Mouse (Mus musculus): ENCODE data around the gene Rprd1b.

The Rprd1b gene

DNA sequence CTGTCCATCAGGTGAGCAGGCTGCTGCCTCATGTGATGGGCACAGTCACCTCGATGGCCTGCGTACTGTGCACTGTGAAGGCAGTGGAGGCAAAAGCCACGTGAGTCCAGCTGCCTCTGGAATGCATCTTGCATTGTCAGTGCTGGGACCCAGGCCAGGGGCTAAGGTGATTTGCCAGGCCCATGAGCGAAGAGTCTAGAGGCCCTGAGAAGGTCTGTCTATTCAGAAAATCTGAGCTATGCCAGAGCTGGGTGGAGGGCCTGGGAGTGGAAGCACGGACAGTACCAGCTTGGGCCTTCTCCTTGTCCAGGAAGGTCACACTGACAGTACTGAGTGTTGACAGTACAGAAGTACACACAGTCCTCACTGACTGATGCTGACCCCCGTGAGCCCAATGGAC lies 94.5 kb downstream of the Rprd1b start:
- DNase-seq (ENCODE audit: low spot score in 2 of 2): no peak

DNA sequence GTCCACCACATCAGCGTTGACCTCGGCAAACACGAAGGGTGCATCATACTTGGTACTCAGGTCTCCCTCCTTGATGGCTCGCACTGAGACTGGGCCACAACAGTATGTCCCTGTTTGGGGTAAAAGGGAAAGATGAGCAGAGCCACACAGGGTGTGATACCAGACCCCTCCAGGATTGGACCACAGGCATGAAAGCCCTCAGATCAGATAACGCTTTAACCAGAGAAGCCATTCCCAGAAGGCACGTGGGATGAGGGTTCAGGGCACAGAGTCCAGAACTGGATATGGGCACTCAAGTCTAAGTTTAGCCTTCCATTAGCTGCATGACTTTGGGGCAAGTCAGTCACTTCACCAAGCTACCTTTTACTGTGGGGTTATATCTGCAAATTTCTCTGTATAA lies 98.9 kb downstream of the Rprd1b start:
- no peak for DNase-seq (ENCODE audit: low spot score in 2 of 2)

DNA sequence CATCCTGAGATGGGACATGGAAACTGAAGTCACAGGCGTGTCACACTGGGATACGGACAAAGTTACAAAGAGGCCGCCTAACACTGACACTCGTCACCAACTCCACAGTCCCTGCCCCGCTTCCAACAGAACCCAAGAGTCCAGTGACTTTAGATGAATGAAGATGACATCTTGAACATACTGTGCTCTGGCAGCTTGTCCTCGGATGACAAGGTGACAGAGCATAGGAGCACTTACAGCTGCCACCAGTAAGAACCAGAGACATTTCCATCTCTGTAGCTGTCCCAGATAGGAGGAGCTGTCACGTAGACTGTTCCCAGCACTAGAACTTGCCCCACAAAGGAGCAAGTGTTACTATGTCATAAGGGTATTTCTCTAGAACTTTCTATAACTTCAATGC lies 99.6 kb downstream of the Rprd1b start:
- DNase-seq (ENCODE audit: low spot score in 2 of 2): no peak

DNA sequence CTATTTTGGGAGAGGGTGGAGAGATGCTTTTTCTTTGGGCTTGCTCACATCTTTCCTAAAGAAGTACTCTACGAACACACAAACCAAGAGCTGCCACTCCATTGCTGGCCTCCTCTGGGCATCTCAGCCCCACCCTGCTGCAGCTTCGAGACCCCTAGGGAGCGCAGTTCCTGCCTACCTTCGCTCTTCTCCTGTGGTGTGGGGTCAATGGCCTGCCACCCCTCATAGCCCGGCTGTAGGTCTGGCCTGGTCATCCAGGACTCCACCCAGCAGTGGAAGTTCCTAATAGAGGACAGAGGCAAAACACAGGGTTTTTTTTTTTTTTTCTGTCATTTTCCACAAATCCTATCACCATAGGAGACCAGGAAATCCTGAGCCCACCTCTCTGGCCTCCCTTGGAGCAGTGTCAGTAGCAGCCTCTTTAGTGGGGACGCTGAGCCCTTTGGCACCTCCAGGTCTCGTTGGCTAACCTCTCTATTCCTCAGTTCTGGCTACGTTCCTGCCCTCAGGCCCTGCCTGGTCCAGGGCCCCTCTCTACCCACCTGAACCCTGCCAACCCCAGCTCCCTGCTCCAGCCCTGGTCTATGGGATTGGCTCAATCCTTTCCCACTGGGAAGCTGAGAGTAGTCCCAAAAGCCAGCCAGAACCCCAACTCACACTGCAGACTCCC lies 100.3 kb downstream of the Rprd1b start:
- no peak for DNase-seq (ENCODE audit: low spot score in 2 of 2)

DNA sequence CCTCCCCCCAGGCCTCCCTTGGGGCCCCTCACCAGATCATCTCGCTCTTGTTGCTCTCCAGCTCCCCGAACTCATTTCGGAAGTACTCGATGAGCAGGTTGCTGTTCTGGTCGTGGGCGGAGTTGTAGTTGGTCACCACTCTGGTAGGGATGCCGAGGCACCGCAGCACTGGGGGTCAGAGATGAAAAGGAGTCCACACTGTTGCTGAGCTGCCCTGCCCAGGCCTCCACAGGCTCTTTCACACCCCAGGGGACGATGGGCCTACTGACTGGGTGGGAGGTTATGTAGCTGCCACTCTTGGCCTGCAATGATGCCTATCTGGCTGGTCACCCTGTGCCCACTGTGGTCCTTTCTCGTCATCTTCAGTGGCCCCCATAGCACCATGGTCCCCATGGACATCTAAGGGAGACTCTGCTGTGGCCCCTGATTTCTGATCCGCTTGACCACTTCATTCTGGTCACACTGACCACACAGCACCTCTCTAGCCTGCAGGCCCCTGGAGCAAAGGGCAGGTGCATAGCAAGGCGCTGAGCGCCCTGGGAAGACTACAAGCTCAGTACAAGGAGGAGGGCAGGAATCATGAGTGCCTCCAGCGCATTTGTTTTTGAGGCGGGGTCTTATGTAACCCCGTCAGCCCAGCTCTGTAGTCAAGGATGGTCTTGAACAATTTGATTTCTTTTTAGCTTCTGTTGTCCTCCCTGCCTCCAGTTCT lies 101.2 kb downstream of the Rprd1b start:
- DNase-seq (ENCODE audit: low spot score in 2 of 2): no peak

DNA sequence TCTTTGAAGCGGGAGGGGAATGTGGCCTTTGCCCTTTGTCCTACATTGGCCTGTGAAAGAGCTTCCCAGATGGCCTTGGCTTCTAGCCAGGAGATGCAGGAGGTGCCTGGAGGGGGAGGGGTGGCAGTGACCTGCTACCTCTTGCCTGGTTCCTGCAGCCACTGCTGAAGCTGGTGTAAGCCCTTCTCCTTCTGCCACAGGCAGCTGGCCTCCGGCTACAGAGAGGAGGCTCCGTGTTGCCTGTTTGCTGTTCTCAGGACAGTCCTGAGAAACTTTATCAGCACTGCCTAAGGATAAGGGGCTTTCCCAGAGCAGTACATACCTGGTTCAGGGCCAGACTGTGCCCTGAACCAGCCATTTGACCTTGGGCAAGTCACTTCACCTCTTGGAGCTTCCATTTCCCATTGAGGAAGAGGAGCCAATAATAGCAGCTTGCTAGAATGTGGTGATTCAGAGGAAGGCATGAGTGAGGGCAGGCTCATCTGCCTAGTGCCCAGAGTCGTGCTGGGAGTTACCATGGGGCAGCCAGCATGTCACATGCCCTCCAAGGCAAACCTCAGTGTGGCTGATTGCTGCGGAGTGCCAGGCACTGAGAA lies 102.2 kb downstream of the Rprd1b start:
- DNase-seq (ENCODE audit: low spot score in 2 of 2): no peak

DNA sequence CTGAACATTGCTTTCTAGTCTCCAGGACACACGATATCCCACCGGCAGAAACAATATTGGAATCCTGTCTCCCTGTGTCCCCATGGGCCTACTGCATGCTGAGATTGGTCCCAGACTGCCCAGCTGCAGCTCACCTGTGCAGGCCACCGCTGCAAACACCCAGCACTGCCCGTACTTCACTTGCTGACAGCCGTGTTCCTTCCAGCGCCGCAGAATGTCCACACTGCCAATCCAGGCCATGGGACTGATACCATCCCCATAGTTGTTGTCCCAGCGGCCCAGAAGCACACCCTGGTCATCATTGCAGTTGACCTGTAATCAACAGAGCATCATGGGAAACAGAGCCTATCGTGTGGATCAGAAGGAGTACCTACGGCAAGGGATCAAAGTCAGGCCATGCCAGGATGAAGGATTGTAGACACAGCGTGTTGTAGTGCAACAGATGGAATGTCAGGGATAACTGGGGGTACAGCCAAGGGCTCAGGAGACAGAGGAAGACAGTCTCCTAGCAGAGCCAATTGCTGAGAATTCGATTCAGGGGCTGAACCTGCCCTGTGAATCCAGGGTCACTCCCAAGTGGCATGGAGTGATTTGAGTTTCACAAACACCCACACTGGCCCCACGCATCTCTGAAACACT lies 103.0 kb downstream of the Rprd1b start:
- no peak for DNase-seq (ENCODE audit: low spot score in 2 of 2)

DNA sequence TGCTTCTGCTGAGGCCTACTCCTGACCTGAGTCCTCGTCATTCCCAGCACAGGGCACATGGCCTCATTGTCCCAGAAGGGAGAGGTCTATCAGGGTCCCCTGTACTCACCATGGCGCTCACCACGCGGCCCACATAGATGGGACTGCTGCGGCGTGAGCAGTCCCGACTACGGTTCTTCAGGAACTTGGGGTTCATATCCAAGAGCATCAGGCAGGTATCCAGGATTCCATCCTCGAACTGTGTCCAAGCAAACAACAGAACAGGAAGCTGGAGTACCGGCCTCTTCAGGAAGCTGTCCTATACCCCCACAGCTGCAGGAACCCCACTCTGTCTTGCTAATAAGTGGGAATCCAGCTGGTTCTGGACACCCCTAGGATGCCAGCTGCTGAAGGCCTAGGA lies 104.0 kb downstream of the Rprd1b start:
- no peak for DNase-seq (ENCODE audit: low spot score in 2 of 2)

DNA sequence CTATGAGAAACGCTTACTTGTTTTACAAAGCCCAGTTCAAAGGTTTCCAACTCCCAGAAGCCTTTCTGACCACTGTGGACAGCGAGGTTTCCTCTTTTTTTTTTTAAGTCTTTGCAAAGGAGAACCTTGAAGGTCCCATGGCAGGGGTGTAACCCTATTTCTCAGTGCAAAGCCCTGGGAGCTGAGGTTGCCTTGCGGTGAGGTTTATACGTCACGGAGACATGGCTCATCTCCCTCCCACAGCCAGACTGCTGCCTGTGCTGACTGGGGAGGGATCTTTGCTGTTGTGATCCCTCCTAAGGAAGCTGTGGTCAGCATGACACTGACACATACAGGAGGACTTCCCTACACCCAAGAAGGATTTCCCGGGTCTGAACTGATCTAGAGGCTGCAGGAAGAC lies 104.8 kb downstream of the Rprd1b start:
- DNase-seq (ENCODE audit: low spot score in 2 of 2): no peak

DNA sequence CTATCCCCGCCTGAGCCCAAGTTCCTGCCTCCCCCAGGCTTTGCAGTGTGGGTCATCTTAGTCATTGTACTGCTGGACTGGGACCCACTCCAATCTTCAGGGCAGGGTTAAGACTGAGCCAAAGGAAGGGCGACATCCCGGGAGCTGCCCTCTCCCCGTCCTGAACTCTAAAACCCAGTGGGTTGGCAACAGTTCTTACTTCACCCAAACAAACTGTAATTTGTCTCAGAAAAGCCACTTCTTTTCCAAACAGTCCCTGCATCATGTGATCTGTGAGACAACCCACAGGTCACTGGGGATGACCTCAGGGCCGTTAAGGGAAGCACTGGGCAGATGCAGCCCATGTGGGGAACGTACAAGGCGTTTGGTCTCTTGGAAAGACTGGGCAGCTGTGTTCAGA lies 107.9 kb downstream of the Rprd1b start:
- DNase-seq (ENCODE audit: low spot score in 2 of 2): no peak

DNA sequence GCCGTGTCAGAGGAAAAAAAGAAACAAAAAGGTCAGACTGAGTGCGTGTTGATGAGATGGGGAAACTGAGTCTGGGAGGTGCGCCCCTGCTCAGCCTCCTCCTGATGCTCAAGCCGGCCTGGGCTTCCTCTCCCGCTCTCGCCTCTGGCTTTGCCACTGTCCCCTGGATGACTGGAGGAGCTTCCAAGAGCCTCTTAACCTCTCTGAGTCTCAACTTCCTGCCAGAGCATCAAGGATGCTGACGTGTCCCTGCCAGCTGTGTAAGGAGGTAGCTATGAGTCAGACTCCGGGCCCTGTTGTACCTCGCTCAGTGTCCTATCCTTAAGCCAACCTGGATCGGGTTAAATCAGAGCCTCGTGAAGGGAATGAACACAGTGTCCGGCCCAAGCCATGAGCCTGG lies 109.5 kb downstream of the Rprd1b start:
- no peak for DNase-seq (ENCODE audit: low spot score in 2 of 2)

DNA sequence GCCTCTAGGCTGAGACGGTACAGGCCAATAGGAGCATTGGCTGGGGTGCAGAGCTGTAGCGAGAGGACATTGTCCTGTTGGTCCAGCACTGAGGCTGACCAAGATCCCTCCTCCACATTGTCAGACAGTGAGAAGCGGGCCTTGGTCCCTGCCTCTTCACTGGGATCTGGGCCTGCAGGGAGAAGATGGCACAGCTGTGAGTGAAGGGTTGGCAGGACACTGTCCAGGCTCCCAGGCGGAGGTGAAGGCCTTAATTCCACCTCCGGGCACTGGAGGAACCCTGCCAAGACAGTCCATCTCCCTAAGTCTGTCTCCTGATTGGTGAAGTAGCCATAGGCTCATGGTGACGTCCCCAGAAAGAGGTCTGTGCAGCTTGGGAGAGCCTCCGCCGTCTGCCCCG lies 110.5 kb downstream of the Rprd1b start:
- no peak for DNase-seq (ENCODE audit: low spot score in 2 of 2)

DNA sequence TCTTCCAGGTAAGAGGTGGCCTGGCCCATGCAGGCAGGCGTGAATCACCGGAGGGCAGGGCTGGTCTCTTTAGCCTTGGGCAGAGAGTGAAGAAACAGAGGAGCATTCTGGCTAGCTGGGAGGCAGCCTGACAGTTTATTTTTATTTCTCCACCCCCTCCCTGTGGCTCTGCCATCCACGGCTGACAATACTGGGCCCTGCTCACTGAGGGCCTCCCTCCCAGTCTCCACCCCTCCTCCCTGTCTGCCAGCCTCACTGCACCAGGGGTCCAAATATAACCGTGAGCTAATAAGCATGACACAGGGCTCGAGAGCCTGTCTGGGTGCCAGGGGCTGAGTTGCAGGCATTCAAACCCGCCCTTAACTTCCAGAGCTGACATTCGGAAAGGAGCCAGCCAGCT lies 111.3 kb downstream of the Rprd1b start:
- DNase-seq (ENCODE audit: low spot score in 2 of 2): peak in 1 of 2 experiments; percentile 24

DNA sequence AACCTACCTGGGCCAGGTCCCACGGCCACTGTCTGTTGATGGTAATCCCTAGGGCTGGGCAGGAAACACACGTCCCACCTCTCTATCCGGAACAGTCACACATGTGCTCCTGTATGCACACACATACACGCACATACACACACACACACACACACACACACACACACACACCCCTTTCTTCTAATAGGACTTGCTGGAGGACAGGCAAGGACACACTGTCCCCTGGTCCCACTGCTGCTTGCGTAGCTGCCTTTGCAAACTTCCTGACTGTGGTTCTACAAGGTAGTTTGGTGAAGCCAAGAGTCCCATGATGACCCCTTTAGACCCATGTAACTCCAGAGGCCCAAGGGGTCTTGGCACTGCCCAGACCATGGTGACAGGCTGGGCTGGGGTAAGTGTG lies 112.4 kb downstream of the Rprd1b start:
- no peak for DNase-seq (ENCODE audit: low spot score in 2 of 2)

DNA sequence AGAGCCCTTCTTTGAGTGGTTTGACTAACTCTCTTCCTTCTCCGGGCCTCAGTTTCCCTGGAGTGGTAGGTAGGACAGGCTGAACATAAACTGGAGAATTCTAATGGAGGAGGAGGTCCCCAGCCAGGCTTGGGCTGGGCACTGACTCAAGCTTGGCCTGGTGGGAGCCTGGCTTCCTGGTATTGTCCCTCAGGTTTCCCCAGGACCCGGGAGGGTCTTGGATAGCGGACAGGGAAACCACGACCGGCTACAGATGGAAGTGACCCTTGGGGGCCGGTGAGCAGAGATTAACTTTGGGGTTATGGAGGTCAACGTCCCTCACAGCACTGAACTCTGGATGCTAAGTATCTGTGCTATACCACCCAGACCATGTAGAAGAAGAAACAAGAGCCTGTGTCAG lies 113.0 kb downstream of the Rprd1b start:
- no peak for DNase-seq (ENCODE audit: low spot score in 2 of 2)

DNA sequence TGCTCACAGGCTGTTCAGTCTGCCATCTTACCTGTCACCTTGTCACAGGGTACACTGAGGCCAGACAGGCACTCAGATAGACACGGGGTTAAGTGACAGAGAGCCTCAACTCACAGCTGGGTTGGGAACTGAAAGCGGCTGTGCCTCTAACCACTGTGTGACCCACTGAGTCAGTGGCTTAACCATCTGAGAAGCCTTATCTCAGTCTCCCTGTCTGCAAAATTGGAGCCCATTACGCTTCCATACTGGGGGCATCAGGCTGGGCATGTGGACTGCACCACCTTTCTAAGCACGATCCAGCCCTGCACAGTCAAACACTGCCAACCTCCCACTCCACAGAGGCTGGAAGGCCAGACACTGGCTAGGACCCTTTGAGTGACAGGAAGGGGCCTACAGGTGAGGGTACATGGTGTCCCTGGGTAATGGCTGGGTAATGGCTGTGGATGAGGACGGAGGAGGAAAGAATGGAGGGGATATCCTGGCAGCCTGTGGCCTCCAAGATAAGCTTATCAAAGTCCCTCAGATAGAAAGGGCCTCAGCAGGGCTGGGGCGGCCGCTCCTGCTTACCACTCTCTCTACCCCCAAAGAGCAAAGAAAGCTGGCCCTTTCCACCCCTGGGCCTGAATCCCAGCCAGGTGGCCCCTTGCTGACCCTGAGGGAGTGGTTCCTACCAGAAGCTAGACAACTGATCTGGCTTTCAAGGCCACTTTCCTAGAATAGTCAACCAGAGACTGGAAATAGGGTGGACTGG lies 113.6 kb downstream of the Rprd1b start:
- no peak for DNase-seq (ENCODE audit: low spot score in 2 of 2)

DNA sequence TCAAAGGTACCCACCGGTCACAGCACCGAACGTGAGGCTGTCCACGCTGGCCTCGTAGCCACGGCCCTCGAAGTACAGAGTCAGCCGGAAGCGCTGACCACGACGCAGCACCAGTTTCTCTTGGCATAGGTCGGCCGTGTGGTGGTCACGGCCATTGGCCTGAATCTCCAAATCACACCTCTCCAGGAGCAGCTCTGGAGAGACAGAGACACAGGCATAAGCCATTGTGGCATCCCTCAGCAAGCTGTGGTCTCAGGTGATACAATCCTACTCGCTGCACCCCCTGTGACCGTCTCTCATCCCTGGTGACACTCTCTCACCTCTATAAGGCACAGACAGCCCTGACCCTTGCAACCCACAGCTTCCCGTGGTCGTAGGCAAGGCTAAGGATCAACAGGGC lies 114.7 kb downstream of the Rprd1b start:
- DNase-seq (ENCODE audit: low spot score in 2 of 2): no peak

DNA sequence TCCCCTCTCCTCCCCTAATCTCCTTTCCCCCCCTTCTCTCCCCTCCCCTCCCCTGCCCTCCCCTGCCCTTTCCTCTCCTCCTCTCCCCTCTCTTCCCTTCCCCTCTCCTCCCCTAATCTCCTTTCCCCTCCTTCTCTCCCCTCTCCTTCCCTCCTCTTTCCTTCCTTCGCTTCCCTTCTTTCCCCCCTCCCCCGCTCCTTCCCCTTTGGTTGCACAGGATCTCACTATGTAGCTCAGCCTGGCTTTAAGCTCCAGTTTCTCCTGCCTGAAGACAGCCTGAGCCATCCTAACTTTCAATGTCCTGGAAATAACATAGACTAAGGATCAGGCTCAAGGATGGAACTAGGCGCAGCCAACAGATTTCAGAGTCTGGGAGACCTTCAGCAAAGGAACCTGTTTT lies 115.5 kb downstream of the Rprd1b start:
- DNase-seq (ENCODE audit: low spot score in 2 of 2): no peak

DNA sequence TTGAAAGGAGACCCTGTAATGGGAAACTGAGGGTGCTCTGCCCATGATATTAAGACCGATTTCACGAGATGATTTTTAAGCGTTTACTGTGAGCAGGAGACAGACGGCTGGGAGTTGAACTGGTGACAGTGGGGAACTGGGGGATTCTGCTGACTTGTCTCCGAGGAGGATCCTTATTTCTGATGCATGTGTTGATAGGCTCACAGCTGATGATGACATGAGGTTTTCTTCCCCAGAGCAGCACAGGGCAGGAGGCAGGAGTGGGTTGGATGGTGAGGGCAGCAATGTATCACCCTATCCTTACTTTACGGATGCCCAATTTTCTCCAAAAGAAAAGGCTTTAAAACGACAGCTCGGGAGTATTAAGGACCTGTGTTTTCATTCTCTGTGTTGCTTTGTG lies 116.0 kb downstream of the Rprd1b start:
- no peak for DNase-seq (ENCODE audit: low spot score in 2 of 2)

DNA sequence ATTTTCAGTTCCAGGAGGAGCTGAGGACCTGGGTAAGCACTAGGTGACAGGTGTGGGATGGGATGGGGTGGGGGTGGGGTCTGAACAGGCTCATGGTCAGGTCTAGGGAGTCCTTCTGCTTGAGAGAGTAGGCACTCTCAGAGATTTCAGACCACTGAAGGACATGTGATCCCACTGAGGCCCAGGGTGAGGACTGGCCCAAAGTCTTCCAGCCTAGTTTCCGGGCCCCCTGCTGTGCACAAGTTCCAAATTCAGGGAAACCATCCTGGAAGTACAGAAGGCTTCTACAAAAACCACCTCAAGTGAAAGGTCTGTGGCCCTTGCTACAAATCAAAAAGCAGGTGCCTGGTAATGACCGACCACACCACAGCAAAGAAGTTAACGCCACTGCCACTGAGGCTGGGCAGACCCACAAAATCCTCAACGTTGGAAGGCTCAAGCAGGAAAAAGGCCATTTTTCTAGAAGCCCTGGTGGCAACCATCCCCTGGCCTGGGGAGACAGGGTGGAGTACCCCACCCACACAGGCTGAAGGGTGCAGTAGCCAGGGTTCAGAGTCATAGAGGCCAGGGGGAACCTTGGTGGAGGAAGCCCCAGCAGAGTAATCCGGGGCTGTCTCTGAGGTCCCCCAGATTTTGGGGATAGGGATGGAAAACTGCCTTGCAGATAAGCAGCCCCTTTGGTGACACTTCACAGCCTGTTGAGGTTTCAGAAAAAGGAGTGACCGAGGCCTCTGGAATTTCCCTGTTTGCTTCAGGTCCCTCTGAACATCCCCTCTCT lies 116.6 kb downstream of the Rprd1b start:
- no peak for DNase-seq (ENCODE audit: low spot score in 2 of 2)

DNA sequence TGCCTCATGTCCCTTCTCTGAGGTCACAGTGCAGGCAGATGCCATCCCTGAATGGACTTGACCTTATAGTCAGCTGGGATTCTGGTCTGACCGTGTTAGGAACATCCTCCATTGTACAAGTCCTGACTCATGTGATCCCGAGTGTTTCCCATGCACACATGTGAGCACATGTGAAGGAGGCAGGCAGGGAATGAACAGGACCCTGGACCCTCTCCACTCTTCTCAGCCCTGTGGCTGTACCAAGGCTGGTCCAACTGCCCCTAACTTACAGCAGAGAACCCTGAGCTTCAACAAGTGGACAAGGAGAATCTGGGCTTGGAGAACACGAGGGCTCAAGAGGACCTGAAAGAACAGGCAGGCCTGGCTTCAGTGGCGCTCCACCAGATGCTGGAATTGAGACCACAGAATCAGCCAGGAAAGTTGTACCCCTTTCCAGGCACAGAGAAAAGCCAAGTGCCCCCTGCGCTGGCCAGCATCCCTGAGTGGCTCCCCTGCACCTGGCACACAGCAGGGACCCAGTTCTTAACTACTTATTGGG lies 117.3 kb downstream of the Rprd1b start:
- no peak for DNase-seq (ENCODE audit: low spot score in 2 of 2)
